Mouse (Mus musculus): Measurements from ENCODE around the gene Twf2.
"Not testable (repeated sequence)": the region's sequence is repeated elsewhere in the genome, so short reads cannot be mapped to it uniquely, and the experiment has no call there.

Twf2 gene

DNA sequence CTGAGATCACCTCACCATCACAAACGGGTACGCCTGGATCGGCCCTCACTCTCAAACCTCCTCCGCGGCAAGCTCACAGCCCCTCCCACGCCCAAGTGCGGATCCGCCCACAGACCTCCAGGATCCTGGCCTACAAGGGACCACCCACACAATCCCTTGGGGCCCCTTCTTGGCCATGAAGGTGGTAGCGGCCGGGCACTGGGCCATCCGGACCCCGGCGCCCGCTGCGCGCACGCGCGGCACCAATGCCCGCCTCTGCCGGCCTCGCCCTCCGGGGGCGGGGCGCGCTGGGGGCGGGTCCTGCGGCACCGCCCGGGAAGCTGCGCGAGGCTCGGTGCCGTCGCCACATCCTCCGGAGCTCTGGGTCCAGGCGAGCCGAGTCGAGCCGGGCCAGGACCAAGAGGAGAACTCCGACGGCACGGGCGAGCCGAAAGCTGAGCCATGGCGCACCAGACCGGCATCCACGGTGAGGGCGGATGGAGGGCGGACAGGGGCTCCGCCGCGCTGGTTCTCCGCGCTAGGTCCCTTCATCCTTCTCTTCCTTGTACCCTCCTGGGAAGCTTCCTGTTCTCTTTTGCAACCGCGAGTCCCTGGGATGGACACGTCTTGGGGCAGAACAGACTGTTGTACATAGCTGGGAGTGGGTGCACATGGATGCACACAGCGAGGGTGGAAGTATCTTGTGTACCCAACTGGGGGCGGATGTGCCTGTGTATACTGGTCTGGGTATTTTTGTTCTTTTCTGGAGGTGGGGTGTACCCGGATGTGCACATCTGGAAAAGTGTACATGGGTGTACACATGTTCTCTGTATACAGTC is at the start of gene Twf2:
Gene Twf2, plus strand, starts transcription at position 290 of the 818 bp plus-strand sequence.
- DNase-seq: peak; percentile 89

DNA sequence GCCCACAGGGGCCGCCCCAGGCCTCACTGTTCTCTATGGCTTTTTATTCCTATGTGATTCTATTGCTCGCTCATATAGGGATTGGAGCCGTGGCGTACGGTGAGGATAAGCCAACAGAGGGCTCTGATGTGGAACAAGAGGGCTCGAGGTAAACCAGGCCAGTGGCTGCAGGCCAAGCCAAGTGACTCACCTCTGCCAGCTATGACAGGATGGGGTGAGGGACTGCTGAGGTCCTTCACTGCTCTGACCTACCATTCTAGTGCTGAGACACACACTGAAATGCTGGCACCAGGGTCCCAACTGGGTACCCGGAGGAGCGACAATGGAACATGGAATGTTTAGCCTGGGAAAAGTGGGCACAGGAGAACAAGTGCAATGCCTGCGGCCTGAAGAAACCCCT is 48.8 kb upstream of the Twf2 start:
- DNase-seq: no peak

- DNase-seq: peak; percentile 63
Observed at GRCm38 (mm10) chr9:106156419-106156818, 46.5 kb upstream of the Twf2 start.

DNA sequence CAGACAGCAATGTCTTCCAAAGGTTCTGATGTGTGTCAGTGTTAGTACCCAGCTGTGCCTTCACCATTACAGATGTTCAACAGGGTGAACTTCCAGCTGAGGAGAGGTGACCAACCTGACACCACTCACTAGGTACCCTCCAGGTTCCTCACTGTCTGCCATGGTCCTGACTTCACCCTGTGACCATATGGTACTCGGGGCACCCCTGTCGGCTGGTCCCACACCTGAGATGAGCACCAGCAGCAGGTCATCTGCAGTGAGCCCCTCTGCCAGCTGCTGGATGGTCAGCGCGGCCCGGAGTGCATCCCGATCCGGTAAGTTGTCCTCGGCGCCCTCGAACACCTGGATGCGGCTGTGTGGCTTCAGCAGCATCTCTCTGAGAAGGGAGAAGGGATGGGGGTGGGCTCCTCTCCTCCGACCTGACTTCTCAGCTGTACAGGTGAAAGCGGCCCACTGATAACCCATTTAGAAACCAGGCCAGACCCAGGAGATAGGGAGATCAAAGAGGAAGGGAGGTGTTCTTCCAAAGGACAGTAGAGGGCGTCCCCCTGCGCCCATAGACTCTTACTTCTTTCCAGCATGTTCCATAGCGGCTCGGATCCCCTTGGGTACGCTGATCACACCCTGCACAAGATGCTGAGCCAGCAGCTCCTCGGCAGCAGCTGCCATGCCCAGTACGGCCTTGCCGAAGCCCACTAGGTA is 45.8 kb upstream of the Twf2 start:
- no peak for DNase-seq

DNA sequence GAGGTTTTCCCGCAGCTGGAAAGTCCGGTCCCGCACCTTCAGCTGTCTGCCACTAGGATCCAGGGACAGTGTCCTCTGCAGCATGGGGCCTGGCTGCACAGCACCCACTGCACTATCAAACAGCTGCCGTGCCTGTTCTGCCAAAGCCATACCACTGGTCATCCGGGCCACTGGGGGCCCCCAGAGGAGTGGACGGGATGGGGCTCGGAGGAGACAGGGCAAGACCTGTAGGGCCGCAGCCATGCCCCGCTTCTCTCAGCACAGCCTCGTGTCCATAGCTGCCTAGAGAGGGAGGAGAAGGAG is 45.3 kb upstream of the Twf2 start:
- DNase-seq: no peak

DNA sequence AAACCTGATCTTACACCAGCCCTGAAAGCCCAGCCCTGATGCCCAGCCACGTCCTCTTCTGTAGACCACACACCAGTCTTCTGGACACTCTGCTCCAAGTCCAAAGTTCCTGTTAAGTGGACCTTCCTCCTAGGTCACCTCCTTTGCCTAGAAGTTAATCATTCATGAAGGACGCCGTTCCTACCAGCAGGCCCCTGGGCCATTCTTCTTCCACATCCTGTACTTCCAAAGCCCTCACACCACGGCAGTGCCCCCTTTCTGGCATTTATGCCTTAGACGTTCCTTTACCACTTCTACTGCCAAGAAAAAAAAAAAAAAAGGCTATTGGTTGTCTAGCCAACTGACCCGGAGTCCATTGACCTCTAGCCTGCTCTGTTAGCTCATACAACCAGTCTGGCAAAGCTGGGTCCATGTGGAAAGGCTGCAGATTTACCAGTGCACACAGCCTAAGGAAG is 44.8 kb upstream of the Twf2 start, which contains the start of gene Glyctk:
Gene Glyctk, minus strand, starts transcription at position 102 of the 455 bp plus-strand sequence.
- DNase-seq: no peak

GRCm38 (mm10) chr9:106159237-106159636 is 43.7 kb upstream of the Twf2 start:
- DNase-seq: no peak

DNA sequence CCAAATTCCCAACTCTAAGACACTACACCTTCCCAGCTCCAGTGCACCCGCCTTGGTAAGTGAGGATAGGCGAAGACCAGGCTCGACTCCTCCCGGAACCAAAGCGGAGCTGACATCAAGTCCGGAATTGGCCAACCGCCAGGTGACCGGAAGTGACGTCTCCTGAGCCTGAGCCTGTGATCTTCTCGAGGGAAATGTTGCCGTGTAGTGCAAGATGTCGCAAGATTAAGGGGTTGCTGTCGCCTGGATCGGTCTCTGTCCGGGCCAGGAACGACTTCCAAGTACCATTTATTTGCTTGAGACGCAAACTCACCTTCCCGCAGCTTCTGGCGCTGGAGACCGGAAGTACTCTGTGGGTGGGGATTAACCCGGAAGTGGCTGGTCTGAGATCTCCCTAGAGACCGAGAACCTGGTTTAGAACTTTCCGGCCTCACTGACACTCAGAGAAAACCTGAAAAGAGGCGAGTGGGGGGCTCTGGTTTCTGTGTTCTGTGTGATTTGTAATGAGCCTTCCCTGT is 43.1 kb upstream of the Twf2 start:
- DNase-seq: peak; percentile 99

DNA sequence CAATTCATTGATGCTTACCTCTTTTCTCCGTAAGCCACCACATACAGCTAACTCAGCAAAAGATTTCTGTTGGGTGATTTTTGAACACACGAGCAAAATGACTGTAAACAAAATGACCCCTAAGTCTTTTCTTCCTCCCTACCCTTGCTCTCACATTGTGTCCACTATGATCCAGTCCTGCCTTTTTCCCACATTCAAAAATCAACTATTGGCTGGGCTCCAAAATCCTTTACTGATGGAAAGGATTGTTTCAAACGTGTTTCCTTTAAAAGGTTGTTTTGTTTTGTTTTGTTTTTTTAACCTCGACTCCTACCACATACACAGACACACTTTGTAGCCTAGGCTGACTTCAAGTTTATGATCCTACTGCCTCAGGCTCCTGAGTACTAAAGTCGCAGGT is 42.5 kb upstream of the Twf2 start:
- DNase-seq: no peak

DNA sequence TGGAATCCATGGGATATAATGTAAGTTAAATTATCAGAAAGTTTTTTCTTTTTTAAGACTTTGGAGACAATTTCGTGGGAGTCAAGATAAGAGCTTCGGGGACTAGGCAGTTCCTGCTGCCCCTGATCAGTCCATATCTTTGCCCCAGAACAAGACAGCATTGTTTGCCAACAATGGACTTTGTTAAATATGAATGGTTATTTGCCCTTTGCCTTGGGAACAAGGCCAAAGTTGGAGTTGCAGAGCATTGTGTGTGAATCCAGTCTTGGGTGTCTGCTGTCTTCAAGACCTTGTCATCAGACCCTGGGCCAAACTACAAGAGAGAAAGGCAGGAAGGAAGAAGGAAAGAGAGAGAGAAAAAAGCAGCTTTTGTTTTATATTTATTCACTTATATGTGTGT is 36.2 kb upstream of the Twf2 start:
- DNase-seq: no peak

DNA sequence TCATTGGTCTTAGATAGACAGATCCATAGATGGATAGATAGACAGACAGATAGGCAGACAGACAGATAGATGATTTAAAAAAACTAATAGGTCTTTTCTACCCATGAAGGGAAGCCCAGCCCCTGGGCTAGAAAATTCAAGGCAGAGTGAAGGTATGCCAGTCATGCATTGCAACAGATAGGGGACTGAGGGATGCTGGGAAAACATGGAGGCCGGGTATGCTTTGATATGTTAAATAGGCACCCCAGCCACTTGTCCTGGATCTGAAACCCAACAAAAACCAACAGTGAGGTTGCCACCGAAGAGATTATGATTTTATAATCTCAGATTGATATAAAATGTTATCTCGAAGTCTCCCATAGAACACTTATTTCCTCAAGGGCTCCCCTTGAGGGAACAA is 35.7 kb upstream of the Twf2 start:
- no peak for DNase-seq

GRCm38 (mm10) chr9:106167703-106168102 is 35.2 kb upstream of the Twf2 start:
- no peak for DNase-seq

GRCm38 (mm10) chr9:106169006-106169405 is 33.9 kb upstream of the Twf2 start:
- not testable (repeated sequence) for DNase-seq

DNA sequence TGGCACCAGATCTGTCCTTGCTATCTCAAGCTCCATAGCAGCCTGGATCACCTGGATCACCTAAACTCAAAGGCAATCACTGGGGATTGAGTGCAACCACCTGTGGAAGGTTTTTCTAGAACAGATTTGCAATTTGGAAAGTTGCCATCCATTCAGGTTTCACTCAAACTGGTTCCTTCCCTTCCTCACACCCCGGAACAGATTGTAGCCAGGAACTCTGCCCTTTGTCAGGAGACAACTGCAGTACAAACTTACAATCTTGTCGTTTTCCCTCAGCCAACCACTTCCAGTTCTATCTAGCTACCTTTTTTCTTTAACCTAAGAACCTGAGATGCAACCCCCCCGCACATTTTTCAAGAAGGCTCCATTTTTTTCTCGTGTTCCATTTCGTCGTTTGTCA is 33.0 kb upstream of the Twf2 start:
- DNase-seq: no peak

DNA sequence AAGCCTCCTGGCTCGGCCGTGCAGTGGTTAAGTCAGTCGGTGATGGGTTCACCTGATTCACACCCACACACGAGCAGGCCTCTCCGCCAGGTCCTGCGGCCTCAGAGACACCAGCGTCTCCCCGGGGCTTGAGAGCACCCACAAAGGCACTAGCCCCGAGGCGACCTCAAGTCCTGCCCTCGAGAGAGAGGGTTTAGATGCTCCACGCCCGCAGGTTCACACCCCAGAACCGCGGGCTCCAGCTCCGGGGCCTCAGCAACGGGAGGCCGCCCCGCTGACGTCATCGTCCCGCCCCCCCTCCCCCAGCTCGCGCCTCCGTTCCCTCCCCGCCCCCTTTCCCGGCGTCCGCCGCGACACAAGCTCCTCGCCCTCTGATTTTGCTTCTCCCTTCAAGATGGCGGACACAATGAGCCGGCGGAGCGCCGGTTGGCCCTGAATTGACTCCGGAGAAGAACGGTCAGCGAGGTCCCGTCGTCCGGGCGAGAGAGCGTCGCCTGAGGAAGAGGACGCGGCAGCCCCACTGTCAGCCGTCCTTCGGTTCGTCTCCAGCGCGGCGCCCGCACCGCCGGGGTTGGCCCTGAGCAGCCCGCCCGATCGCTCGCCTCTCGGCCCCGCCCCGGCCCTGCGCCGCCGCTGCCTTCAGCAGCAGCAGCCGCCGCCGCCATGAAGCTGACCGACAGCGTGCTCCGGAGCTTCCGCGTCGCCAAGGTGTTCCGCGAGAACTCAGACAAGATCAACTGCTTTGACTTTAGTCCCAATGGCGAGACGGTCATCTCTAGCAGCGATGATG is 32.2 kb upstream of the Twf2 start, which contains the start of gene Wdr82:
Gene Wdr82, plus strand, starts transcription at position 373 of the 790 bp plus-strand sequence.
- peak; percentile 92 for DNase-seq

- peak; percentile 75 for DNase-seq
Observed at GRCm38 (mm10) chr9:106171346-106172158, 31.4 kb upstream of the Twf2 start.

DNA sequence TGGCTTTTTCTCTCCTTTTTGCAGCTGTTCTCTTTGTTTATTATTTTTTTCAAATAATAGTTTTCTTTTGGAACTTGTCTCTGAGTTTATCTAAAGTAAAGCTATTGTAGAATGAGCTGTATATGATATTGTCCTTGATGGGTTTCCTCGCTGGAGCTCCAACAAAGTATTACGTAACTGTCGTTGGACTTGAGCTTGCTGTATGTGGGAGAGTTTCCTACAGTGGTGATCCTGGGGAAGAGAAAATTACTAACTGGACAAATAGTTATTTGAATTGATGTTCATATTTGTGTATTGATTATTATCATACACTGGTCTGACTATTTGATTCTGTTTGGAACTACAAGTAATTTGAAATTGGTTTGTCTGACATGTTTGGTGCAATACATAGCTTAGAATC is 30.4 kb upstream of the Twf2 start:
- no peak for DNase-seq

DNA sequence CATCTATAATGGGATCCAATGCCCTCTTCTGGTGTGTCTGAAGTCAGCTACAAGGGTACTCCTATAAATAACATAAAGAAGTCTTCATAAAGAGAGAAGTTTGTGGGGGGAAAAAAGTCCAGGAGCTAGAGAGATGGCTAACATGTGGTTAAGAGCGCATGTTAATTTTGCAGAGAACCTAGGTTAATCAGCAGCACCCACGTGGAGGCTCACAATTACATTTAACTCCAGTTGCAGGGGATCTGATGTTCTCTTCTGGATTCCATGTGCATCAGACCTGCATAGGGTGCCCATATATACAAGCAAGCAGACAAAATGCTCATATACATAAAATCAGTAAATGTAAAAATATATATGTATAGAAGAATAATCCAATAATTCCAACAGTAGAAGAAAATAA is 29.5 kb upstream of the Twf2 start:
- DNase-seq: no peak

DNA sequence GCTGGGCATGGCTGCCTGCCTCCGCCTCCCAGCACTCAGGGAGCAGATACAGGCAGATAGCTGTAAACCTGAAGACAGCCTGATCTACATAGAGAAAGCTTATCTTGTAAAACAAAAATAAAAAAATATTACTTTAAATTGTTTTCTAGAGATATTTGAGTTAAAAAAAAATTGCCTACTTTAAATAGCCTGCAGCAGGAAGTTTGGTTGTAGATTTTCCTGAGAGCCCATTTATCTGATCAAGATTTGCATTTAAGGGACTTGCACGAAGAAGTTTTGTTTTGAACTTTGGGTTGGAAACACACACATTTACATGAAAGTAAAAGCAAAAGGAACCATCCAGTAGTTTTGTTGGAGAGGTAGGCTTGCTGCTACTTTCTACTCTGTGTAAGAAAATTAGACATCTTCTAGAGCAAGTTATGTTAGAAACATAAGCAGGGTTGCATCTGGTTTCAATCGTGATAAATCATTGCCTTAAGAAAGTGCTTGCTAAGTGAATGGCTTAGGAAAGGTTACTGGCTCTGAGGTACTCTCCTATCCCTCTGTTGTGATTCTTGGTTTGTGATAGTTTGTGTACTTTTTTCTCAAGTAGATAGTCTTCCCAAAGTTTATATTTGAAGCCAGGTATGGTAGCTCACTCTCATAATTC is 27.2 kb upstream of the Twf2 start:
- no peak for DNase-seq

DNA sequence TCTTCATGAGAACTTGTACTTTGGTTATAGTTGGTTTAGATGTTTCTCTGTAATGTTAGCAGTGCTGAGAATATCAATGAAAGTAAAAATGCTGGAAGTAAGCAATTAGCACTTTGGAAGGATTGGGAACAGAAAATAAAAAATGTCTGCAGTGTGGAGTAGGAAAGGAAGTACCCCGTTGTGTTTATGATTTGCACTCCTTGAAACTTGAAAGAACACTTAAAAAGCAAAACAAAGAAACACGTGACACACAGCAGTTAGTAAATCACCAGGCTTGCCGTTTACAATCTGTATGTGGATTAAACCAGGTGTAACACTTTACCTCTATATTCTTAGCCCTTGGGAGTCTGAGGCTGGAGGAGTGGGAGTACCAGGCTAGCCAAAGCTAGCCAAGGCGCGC is 26.1 kb upstream of the Twf2 start:
- DNase-seq: no peak

DNA sequence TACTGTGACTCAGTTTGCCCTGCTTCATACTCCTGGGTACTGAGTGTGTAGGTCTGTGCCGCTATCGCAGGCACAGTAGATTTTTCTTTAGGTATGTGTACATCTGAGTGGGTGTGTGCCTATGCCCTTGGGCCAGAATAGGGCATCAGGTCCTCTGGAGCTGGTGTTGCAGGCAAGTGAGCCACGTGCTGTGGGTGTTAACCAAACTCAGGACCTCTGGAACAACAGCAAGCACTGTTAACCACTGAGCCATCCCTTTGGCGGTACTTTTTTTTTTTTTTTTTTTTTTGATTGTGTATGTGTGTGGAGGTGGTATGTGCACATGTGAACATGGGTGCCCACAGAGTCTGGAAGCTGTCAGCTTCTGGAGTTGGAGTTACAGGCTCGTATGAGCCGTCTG is 25.1 kb upstream of the Twf2 start:
- DNase-seq: no peak

GRCm38 (mm10) chr9:106179454-106179853 is 23.5 kb upstream of the Twf2 start:
- no peak for DNase-seq

Measured in lung, postnatal 14 days (tissue).